Mouse (Mus musculus) stomach, postnatal 0 days (tissue): ENCODE data around the gene C1d. TPM values are rescaled to one million over a fixed set of nuclear protein-coding genes. Genes with fewer than 3 reads are reported as not detected.

Experiments
- ATAC-seq: fragments of 200-750 bp; cut with Nextera tagmentation; 2 replicates; pipeline ENCODE4 v1.8.0; 2017; ENCODE audit not compliant: low FRiP score, low TSS enrichment
- DNase-seq: peaks from one replicate; pipeline ENCODE4 v3.0.0-alpha.2; 2016; ENCODE audit warnings: low spot score
- H3K27ac ChIP-seq: fragments of 300-500 bp; sonication (generic); replicated peaks from 2 replicates; pipeline ENCODE4 v1.5.1; 2014; ENCODE audit warnings: mild to moderate bottlenecking, control low read depth
- H3K27me3 ChIP-seq: fragments of 300-500 bp; sonication (generic); 2 replicates; pipeline ENCODE4 v1.6.1; 2014; ENCODE audit warnings: low read length; ENCODE audit not compliant: control insufficient read depth, insufficient read depth
- H3K36me3 ChIP-seq: fragments of 300-500 bp; sonication (generic); 2 replicates; pipeline ENCODE4 v1.6.1; 2014; ENCODE audit warnings: low read length, mixed read lengths; ENCODE audit not compliant: control insufficient read depth, insufficient read depth
- H3K4me1 ChIP-seq: fragments of 300-500 bp; sonication (generic); replicated peaks from 2 replicates; pipeline ENCODE4 v1.6.1; 2014; ENCODE audit warnings: antibody characterized with exemption; ENCODE audit not compliant: control insufficient read depth, insufficient read depth
- H3K4me2 ChIP-seq: fragments of 300-500 bp; sonication (generic); replicated peaks from 2 replicates; pipeline ENCODE4 v1.6.1; 2014; ENCODE audit warnings: low read depth, mild to moderate bottlenecking, control low read depth, moderate library complexity
- H3K4me3 ChIP-seq: fragments of 300-500 bp; sonication (generic); 2 replicates; pipeline ENCODE4 v1.5.1; 2014; ENCODE audit warnings: low read depth, low read length, control low read depth
- H3K9ac ChIP-seq: fragments of 300-500 bp; sonication (generic); 2 replicates; pipeline ENCODE4 v1.6.1; 2014; ENCODE audit warnings: mild to moderate bottlenecking, low read length, control low read depth, mixed read lengths
- H3K9me3 ChIP-seq: fragments of 300-500 bp; sonication (generic); 2 replicates; pipeline ENCODE4 v1.6.1; 2016; ENCODE audit warnings: low read length; ENCODE audit not compliant: control insufficient read depth
- CTCF ChIP-seq: IDR thresholded peaks from 2 replicates; pipeline ENCODE4 v1.5.1; 2016; ENCODE audit warnings: antibody characterized with exemption, low read depth, mild to moderate bottlenecking, moderate library complexity
- EP300 ChIP-seq: optimal IDR thresholded peaks from 2 replicates; pipeline ENCODE3; 2016; ENCODE audit warnings: antibody characterized with exemption
- polyA plus RNA-seq: library from polyadenylated mRNA; unstranded; fragments of >200 nt; fragmentation: Nextera tagmentation; extraction: Ambion mirVana; gene quantifications from 2 replicates; pipeline ENCODE4 v1.2.1, GENCODE M21; 2015

C1d gene
- polyA plus RNA-seq, 1 experiment from 2014 or later: 89.1 TPM

GRCm38 (mm10) chr11:17307457-17307856 lies 50.1 kb downstream of the C1d start:
- H3K36me3 ChIP-seq: no peaks in the 10 kb centered on the region
- no peak for TF ChIP-seq EP300
- TF ChIP-seq CTCF: no peak
- DNase-seq: no peak

More at GRCm38 (mm10) chr11:17307457-17307856, 50.1 kb downstream of the C1d start:
- no peaks in the 10 kb centered on the region for H3K9me3 ChIP-seq
- no peak overlapping the region for H3K9ac ChIP-seq
- ATAC-seq: no peak
- H3K4me1 ChIP-seq: no peaks in the 10 kb centered on the region; the same call in 1 of the 2 replicates
- H3K4me3 ChIP-seq: no peak overlapping the region
- H3K4me2 ChIP-seq: no peak overlapping the region
- no peak overlapping the region for H3K27ac ChIP-seq
- no peaks in the 10 kb centered on the region for H3K27me3 ChIP-seq

Other genes starting within 250 kb of the C1d start
- 15.1 and 15.9 TPM in 2 replicates for gene Cnrip1, start 206.0 kb upstream of the C1d start, polyA plus RNA-seq
- 0.93 and 0.98 TPM in 2 replicates for gene Plek, start 205.2 kb upstream of the C1d start, polyA plus RNA-seq
- gene Ppp3r1, start 98.3 kb upstream of the C1d start, polyA plus RNA-seq: 76.9 and 77.9 TPM in 2 replicates
- gene Wdr92, start 75.5 kb upstream of the C1d start, polyA plus RNA-seq: 16.2 and 16.6 TPM in 2 replicates
- 60.4 and 61.2 TPM in 2 replicates for gene Pno1, start 46.0 kb upstream of the C1d start, polyA plus RNA-seq